Mouse (Mus musculus) heart, adult 2 months (tissue): ENCODE data around the gene Eif2a. TPM values are rescaled to one million over a fixed set of nuclear protein-coding genes. Genes with fewer than 3 reads are reported as not detected.
"Not testable (repeated sequence)": the region's sequence is repeated elsewhere in the genome, so short reads cannot be mapped to it uniquely, and the experiment has no call there.

Experiments
- DNase-seq, 2 experiments: peaks; one replicate each; pipeline ENCODE4 v3.0.0; 2021
- H3K27ac ChIP-seq: fragments of 200-600 bp; 2 replicates; pipeline ENCODE4 v1.8.1; 2022
- H3K27me3 ChIP-seq: fragments of 200-500 bp; 2 replicates; pipeline ENCODE4 v1.6.1; 2012; ENCODE audit warnings: mild to moderate bottlenecking, low read length, inconsistent platforms, mixed read lengths; ENCODE audit not compliant: control insufficient read depth, insufficient read depth
- H3K36me3 ChIP-seq: fragments of 200-500 bp; 2 replicates; pipeline ENCODE4 v1.6.1; 2012; ENCODE audit warnings: low read length, inconsistent platforms; ENCODE audit not compliant: control insufficient read depth, insufficient read depth
- H3K4me1 ChIP-seq: fragments of 200-500 bp; 2 replicates; pipeline ENCODE4 v1.6.1; 2011; ENCODE audit warnings: low read length; ENCODE audit not compliant: control insufficient read depth, insufficient read depth
- H3K4me3 ChIP-seq: fragments of 200-600 bp; 2 replicates; pipeline ENCODE4 v1.8.1; 2022
- H3K79me2 ChIP-seq: fragments of 200-500 bp; replicated peaks from 2 replicates; pipeline ENCODE4 v1.6.1; 2012; ENCODE audit warnings: mild to moderate bottlenecking, inconsistent platforms, low read length, moderate library complexity, mixed read lengths; ENCODE audit not compliant: control insufficient read depth, insufficient read depth
- H3K9ac ChIP-seq: fragments of 200-500 bp; 2 replicates; pipeline ENCODE4 v1.6.1; 2012; ENCODE audit warnings: low read depth, mild to moderate bottlenecking, control low read depth, inconsistent platforms, low read length, mixed read lengths
- CTCF ChIP-seq: fragments of 200-600 bp; IDR thresholded peaks from 2 replicates; pipeline ENCODE4 v1.8.1; 2022; ENCODE audit warnings: antibody characterized with exemption, mild to moderate bottlenecking, moderate library complexity
- EP300 ChIP-seq: fragments of 200-500 bp; IDR thresholded peaks from 2 replicates; pipeline ENCODE4 v1.6.1; 2011; ENCODE audit warnings: low read depth, low read length, control low read depth; ENCODE audit not compliant: insufficient read depth
- POLR2A ChIP-seq: fragments of 200-500 bp; IDR thresholded peaks from 2 replicates; pipeline ENCODE4 v1.6.1; 2011; ENCODE audit warnings: mild to moderate bottlenecking, low read depth, low read length, control low read depth; ENCODE audit not compliant: insufficient read depth
- WGBS: fragments of 180-500 bp; shearing (Covaris S2); methylation state at CpG from one replicate; pipeline ENCODE4 v1.1.7; 2018; 5-methylcytosine and 5-hydroxymethylcytosine counted together
- intact Hi-C: fragments of 180-260 bp; cut with DNase I; formaldehyde crosslinking; loops from one replicate; pipeline ENCODE4 v1.15.1; 2025
- polyA plus RNA-seq: library from polyadenylated mRNA; depleted of rRNA; stranded (reverse); fragments of >200 nt; gene quantifications from 2 replicates; pipeline ENCODE4 v1.2.3, GENCODE M21; 2012; rRNA removed
- total RNA-seq, 2 experiments: library from RNA; stranded (reverse); gene quantifications; 2 replicates each; pipeline ENCODE4 v1.2.3; 2021

The Eif2a gene
- total and polyA plus RNA-seq, 3 experiments, result 9.3 to 42.0 (median 32.0) TPM

DNA sequence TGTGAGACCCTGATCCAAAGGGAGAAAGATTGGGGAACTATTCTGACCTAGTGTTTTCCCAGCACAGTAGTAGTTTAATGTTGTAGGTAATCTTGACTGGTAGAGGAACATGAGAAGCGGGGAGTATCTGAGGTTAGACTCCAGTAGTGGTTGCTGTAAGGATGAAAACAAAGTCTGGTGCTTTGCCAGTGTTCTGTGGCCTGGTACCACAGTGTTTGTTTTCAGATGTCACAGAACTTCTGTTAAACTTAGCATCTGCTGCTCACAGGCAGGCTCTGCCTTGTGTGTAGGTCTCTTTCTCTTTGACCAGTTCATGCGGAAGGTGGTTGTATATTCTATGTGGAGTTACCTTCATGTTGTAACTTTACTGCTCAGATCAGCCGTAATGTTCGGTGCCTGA lies 55.9 kb downstream of the Eif2a start:
- Histone ChIP-seq H3K79me2 (peaks cover 8% of the 10 kb centered on the region), H3K36me3 (peaks cover 25% of the 10 kb centered on the region), H3K9ac (no peak overlapping the region; the same call in 1 of the 2 replicates), H3K4me3 (no peak overlapping the region), H3K4me1 (peaks cover 14% of the 10 kb centered on the region), H3K27ac (no peak overlapping the region), H3K27me3 (no peaks in the 10 kb centered on the region)
- intact Hi-C loops, result no loop called here
- TF ChIP-seq EP300, result no peak
- TF ChIP-seq CTCF, result no peak
- no peak for TF ChIP-seq POLR2A
- WGBS, result 73% methylated on average over 4 of the region's 4 CpGs
- no peak for DNase-seq

DNA sequence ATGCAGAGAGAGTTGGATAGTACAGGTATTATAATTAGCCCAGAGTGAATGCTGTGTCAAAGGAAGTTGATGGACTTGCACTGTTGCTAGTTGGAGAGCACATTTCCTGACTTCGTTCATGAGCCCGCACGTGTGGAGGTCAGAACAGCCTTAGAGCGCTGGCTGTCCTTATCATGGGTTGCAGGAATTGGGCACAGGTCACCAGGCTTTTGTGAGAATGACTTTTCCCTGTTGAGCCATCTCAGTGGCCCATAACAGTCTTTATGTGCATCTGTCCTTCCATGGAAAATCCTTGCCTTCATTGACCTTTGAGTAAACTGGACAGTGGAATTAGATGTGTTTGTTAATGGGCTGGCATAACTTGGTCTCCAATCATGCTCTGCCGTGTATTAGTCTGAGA lies 56.7 kb downstream of the Eif2a start:
- Histone ChIP-seq H3K9ac (no peak overlapping the region), H3K79me2 (peaks cover 8% of the 10 kb centered on the region), H3K27me3 (no peaks in the 10 kb centered on the region), H3K4me3 (no peak overlapping the region), H3K27ac (no peak overlapping the region), H3K4me1 (peaks cover 14% of the 10 kb centered on the region), H3K36me3 (peaks cover 25% of the 10 kb centered on the region)
- intact Hi-C loops, result no loop called here
- 28% methylated on average over 5 of the region's 5 CpGs for WGBS
- no peak for TF ChIP-seq EP300
- TF ChIP-seq POLR2A, result no peak
- DNase-seq, result no peak

DNA sequence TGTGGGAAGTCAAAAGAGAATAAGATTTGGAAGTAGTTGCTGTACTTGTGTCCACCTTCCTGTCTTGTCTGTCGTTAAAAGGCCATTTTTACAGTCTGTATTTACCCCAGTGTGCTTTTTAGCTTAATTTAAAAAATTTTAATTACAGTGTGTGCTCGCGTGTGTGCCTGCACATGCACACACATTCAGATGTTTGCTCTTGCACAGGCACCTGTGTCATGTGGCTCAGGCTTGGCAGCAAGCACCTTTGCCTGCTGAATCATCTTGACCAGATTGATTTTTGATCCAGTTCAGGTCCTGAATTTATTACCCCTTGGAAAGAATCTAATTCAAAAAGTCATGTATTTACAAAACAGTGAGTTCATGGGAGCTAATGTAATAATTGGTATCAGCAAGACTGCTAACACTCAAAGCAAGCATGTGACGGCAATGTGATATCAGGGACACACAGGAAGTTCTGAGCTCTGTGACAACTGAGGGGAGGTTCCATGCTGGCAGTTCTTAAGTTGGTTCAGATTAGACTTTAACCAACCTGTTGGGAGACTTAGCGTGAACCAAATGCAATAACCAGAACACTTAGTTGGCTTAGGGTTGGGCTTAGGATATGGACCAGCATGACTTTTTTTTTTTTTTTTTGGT lies 57.3 kb downstream of the Eif2a start:
- H3K36me3 ChIP-seq, result peaks cover 25% of the 10 kb centered on the region
- TF ChIP-seq CTCF (no peak), EP300 (no peak), POLR2A (no peak)
- H3K4me1 ChIP-seq, result peaks cover 14% of the 10 kb centered on the region
- no peak for DNase-seq
- H3K9ac ChIP-seq, result no peak overlapping the region
- intact Hi-C loops, result no loop called here
- no peaks in the 10 kb centered on the region for H3K27me3 ChIP-seq
- H3K4me3 ChIP-seq, result no peak overlapping the region
- H3K79me2 ChIP-seq, result peaks cover 8% of the 10 kb centered on the region
- no peak overlapping the region for H3K27ac ChIP-seq
- WGBS, result 64% methylated on average over 5 of the region's 5 CpGs

DNA sequence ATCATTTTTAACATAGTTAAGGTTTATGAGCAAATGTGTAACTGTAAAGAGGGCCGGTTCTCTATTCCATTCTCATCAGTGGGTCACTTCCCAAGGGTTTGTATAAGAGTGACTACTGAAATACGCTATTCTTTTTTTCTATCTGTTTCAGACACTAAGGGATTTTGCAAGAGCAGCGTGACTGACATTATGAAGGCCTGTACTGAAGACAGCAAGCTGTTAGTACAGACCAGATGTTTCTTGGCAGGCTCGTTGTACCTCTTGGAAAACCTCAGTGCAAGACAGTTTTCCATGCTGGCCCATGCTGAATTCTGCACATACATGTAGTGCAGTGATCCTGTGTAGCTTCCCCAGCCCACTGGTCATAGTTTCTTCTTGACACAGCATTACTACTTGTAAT lies 64.9 kb downstream of the Eif2a start:
- H3K36me3 ChIP-seq, result not testable (repeated sequence)
- WGBS, result 80% methylated on average over 4 of the region's 4 CpGs

GRCm38 (mm10) chr3:58592666-58593065 lies 67.0 kb downstream of the Eif2a start:
- intact Hi-C loops, H3K4me3 ChIP-seq, H3K27ac ChIP-seq, DNase-seq, H3K36me3 ChIP-seq, H3K27me3 ChIP-seq, H3K9ac ChIP-seq, H3K79me2 ChIP-seq, H3K4me1 ChIP-seq: not testable (repeated sequence)
- 94% methylated on average over 7 of the region's 7 CpGs for WGBS

More for the DNA sequence above, 64.9 kb downstream of the Eif2a start:
- H3K27ac ChIP-seq, intact Hi-C loops, H3K4me3 ChIP-seq, DNase-seq, H3K4me1 ChIP-seq, H3K27me3 ChIP-seq, H3K79me2 ChIP-seq, H3K9ac ChIP-seq: not testable (repeated sequence)

- Histone ChIP-seq H3K36me3 (peaks cover 2% of the 10 kb centered on the region; the same call in 1 of the 2 replicates), H3K27ac (no peak overlapping the region), H3K4me1 (no peaks in the 10 kb centered on the region), H3K4me3 (no peak overlapping the region), H3K27me3 (no peaks in the 10 kb centered on the region), H3K79me2 (no peaks in the 10 kb centered on the region), H3K9ac (no peak overlapping the region)
- TF ChIP-seq CTCF (no peak), EP300 (no peak), POLR2A (no peak)
- 56% methylated on average over 5 of the region's 5 CpGs for WGBS
- DNase-seq, result no peak
- intact Hi-C loops, result no loop called here
Observed at GRCm38 (mm10) chr3:58593623-58594022, 68.0 kb downstream of the Eif2a start.

Other genes with a start within 250 kb of the Eif2a start
- 10 to 100 TPM; 22.9 to 26.8 TPM for gene Tsc22d2, start 111.1 kb upstream of the Eif2a start, total RNA-seq
- 7.3 and 8.3 TPM in 2 replicates for gene Tsc22d2, start 111.1 kb upstream of the Eif2a start, polyA plus RNA-seq
- gene Serp1, start 71 bp downstream of the Eif2a start, total RNA-seq, result 10 to 100 TPM; 12.2 to 12.3 TPM
- gene Serp1, start 71 bp downstream of the Eif2a start, polyA plus RNA-seq, result 6.8 and 9.0 TPM in 2 replicates
- 100 to 1,000 TPM; 116 to 119 TPM for gene Selenot, start 50.8 kb downstream of the Eif2a start, total RNA-seq
- gene Selenot, start 50.8 kb downstream of the Eif2a start, polyA plus RNA-seq, result 48.3 and 92.1 TPM in 2 replicates
- not detected for gene Erich6, start 111.4 kb downstream of the Eif2a start, total RNA-seq
- gene Erich6, start 111.4 kb downstream of the Eif2a start, polyA plus RNA-seq, result 0.10 and 0.12 TPM in 2 replicates
- 10 to 100 TPM in 1 of 2 experiments, 1 to 10 TPM in 1; 8.8 to 10.9 TPM for gene Siah2, start 166.6 kb downstream of the Eif2a start, total RNA-seq
- gene Siah2, start 166.6 kb downstream of the Eif2a start, polyA plus RNA-seq, result 9.0 and 12.7 TPM in 2 replicates